Mouse (Mus musculus): ENCODE measurements around the gene Irak2.

GRCm38 (mm10) chr6:113672989-113673388, 34.7 kb downstream of the Irak2 start:
- TF ChIP-seq CTCF (IDR thresholded peaks at IDR 0.05; ENCODE audit: low read depth, low read length) = no peak
- TF ChIP-seq POLR2A (IDR thresholded peaks at IDR 0.05; ENCODE audit: borderline replicate concordance, low read depth, low read length) = no peak

All from bone marrow macrophage, adult 2 months (primary cell).